Mouse (Mus musculus) forebrain, embryonic 11.5 days (tissue): ENCODE data around the gene Chchd5. TPM values are rescaled to one million over a fixed set of nuclear protein-coding genes. Genes with fewer than 3 reads are reported as not detected.

Source experiments
- ATAC-seq: fragments of 200-750 bp; cut with Nextera tagmentation; replicated peaks from 2 replicates; pipeline ENCODE4 v1.8.0; 2017; ENCODE audit warnings: moderate TSS enrichment; ENCODE audit not compliant: low FRiP score
- DNase-seq: peaks from one replicate; pipeline ENCODE4 v3.0.0-alpha.2; 2017; ENCODE audit warnings: low spot score
- H3K27ac ChIP-seq: fragments of 300-500 bp; sonication (generic); 2 replicates; pipeline ENCODE4 v1.5.1; 2014; ENCODE audit warnings: low read depth, low read length
- H3K27me3 ChIP-seq: fragments of 300-500 bp; sonication (generic); 2 replicates; pipeline ENCODE4 v1.6.1; 2014; ENCODE audit warnings: mild to moderate bottlenecking, low read length, mixed read lengths; ENCODE audit not compliant: control insufficient read depth, insufficient read depth
- H3K36me3 ChIP-seq: fragments of 300-500 bp; sonication (generic); 2 replicates; pipeline ENCODE4 v1.6.1; 2014; ENCODE audit warnings: mild to moderate bottlenecking, low read length, moderate library complexity, mixed read lengths; ENCODE audit not compliant: control insufficient read depth, insufficient read depth
- H3K4me1 ChIP-seq: fragments of 300-500 bp; sonication (generic); replicated peaks from 2 replicates; pipeline ENCODE4 v1.6.1; 2014; ENCODE audit warnings: low read length, mixed read lengths; ENCODE audit not compliant: control insufficient read depth, insufficient read depth
- H3K4me2 ChIP-seq: fragments of 300-500 bp; sonication (generic); 2 replicates; pipeline ENCODE4 v1.6.1; 2014; ENCODE audit warnings: low read depth, mild to moderate bottlenecking, low read length, moderate library complexity, mixed read lengths; ENCODE audit not compliant: severe bottlenecking
- H3K4me3 ChIP-seq: fragments of 300-500 bp; sonication (generic); 2 replicates; pipeline ENCODE4 v1.5.1; 2014; ENCODE audit warnings: low read depth, low read length
- H3K9ac ChIP-seq: fragments of 300-500 bp; sonication (generic); 2 replicates; pipeline ENCODE4 v1.6.1; 2014; ENCODE audit warnings: low read length
- H3K9me3 ChIP-seq: fragments of 300-500 bp; sonication (generic); 2 replicates; pipeline ENCODE4 v1.6.1; 2016; ENCODE audit warnings: low read length, mixed read lengths; ENCODE audit not compliant: control insufficient read depth
- WGBS: fragments of 180-500 bp; shearing (Covaris S2); extraction: QIAGEN DNeasy Blood & Tissue Kit; methylation state at CpG from one replicate; pipeline ENCODE4 v1.1.7; 2014; 5-methylcytosine and 5-hydroxymethylcytosine counted together
- polyA plus RNA-seq: library from polyadenylated mRNA; unstranded; fragments of >200 nt; fragmentation: Nextera tagmentation; extraction: Ambion mirVana; gene quantifications from 2 replicates; pipeline ENCODE4 v1.2.1, GENCODE M21; 2014

Gene Chchd5
- polyA plus RNA-seq, 1 experiment from 2014 or later, result 24.5 TPM

GRCm38 (mm10) chr2:129132231-129132630 is 2.7 kb downstream of the Chchd5 start:
- DNase-seq (no peak), ATAC-seq (no peak)
- Histone ChIP-seq H3K4me3 (no peak overlapping the region), H3K9ac (no peak overlapping the region), H3K27ac (no peak overlapping the region), H3K27me3 (no peaks in the 10 kb centered on the region), H3K9me3 (no peaks in the 10 kb centered on the region), H3K4me1 (peaks cover 3% of the 10 kb centered on the region; the same call in 1 of the 2 replicates), H3K4me2 (no peak overlapping the region), H3K36me3 (peaks cover 14% of the 10 kb centered on the region)
- 93% methylated on average over 7 of the region's 7 CpGs for WGBS

DNA sequence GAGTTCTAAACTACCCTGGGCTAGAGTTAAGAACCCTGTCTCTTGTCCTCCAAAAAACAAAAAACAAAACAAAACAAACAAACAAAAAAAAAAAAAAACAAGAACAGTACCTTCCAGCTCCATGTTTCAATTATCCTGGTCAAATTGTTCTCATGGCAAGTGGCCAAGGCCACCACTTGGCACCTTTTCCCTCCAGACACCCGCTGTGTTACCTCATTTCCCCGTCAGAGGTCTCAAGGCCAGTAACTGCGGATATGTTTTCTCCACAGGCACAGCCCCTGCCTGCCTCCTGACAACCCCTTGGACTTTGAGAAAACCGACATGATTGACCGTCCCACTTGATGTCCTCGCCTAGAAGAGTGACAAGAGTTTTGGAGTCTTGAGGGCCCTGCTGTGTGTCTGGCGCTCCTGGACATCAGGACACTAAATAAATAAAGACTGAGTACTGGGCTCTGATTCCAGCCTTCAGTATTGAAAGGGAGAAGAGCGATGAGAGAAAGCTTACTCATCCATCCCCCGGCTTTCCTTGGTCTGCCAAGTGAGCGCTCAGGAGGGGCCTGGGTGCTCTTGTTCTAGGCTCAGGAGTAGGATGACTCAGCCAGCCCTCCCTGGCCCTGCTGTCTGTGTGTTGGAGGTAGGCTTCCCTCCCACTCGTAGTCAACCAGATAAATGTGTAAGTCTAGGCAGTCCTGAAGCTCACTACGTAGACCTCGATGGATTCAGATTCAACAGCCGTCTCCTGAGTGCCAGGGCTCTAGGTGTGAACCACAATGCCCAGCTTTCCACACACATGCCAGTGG is 3.7 kb downstream of the Chchd5 start:
- Histone ChIP-seq H3K9me3 (no peaks in the 10 kb centered on the region), H3K4me1 (peaks cover 3% of the 10 kb centered on the region; the same call in 1 of the 2 replicates), H3K4me3 (no peak overlapping the region), H3K9ac (no peak overlapping the region), H3K27me3 (no peaks in the 10 kb centered on the region), H3K36me3 (peaks cover 14% of the 10 kb centered on the region), H3K4me2 (no peak overlapping the region), H3K27ac (no peak overlapping the region)
- ATAC-seq (no peak), DNase-seq (no peak)
- 95% methylated on average over 14 of the region's 14 CpGs for whole genome bisulfite sequencing

DNA sequence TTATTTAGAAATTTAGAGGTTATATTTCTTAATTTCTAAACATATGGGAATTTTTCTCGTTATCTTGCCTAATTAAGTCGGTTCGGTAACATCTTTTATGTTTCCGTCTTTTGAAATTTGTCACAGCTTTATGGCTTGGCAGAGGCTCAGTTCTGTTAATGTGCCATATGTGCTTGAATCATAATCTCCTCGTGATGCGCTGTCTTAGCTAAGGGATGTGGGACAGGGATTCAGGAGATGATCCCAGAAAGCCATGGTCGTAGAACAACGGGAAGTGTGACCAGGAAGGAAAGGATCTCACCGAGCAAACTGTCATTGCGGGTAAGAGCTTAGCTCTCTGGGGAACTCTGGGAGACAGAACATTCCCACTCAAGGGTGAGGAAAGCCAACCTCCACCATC is 10.4 kb downstream of the Chchd5 start:
- no peak overlapping the region for H3K27ac ChIP-seq
- no peaks in the 10 kb centered on the region for H3K27me3 ChIP-seq
- 84% methylated on average over 10 of the region's 10 CpGs for WGBS
- H3K9ac ChIP-seq, result no peak overlapping the region
- no peak overlapping the region for H3K4me3 ChIP-seq
- DNase-seq, result no peak
- ATAC-seq, result no peak
- no peak overlapping the region for H3K4me2 ChIP-seq
- no peaks in the 10 kb centered on the region for H3K9me3 ChIP-seq
- H3K4me1 ChIP-seq, result no peaks in the 10 kb centered on the region
- no peaks in the 10 kb centered on the region for H3K36me3 ChIP-seq

GRCm38 (mm10) chr2:129148836-129149235 is 19.3 kb downstream of the Chchd5 start:
- ATAC-seq, result 0 out of 2 replicates have a peak, but pooled peaks have one; percentile 44
- Histone ChIP-seq H3K4me3 (no peak overlapping the region), H3K9ac (no peak overlapping the region), H3K27ac (no peak overlapping the region), H3K4me1 (no peaks in the 10 kb centered on the region), H3K36me3 (no peaks in the 10 kb centered on the region), H3K27me3 (no peaks in the 10 kb centered on the region), H3K9me3 (no peaks in the 10 kb centered on the region), H3K4me2 (no peak overlapping the region)
- 45% methylated on average over 2 of the region's 2 CpGs for WGBS
- DNase-seq, result no peak

GRCm38 (mm10) chr2:129150386-129150785 is 20.9 kb downstream of the Chchd5 start:
- no peak overlapping the region for H3K4me2 ChIP-seq
- no peak overlapping the region for H3K27ac ChIP-seq
- no peak overlapping the region for H3K4me3 ChIP-seq
- 83% methylated on average over 5 of the region's 5 CpGs for WGBS
- ATAC-seq (no peak), DNase-seq (no peak)
- no peaks in the 10 kb centered on the region for H3K27me3 ChIP-seq
- H3K36me3 ChIP-seq, result no peaks in the 10 kb centered on the region
- no peaks in the 10 kb centered on the region for H3K9me3 ChIP-seq
- H3K9ac ChIP-seq, result no peak overlapping the region
- no peaks in the 10 kb centered on the region for H3K4me1 ChIP-seq

- DNase-seq, result no peak
- H3K36me3 ChIP-seq, result no peaks in the 10 kb centered on the region
- H3K4me2 ChIP-seq, result no peak overlapping the region
- H3K9me3 ChIP-seq, result no peaks in the 10 kb centered on the region
- no peak for ATAC-seq
- no peak overlapping the region for H3K9ac ChIP-seq
- no peaks in the 10 kb centered on the region for H3K27me3 ChIP-seq
- no peak overlapping the region for H3K4me3 ChIP-seq
- H3K4me1 ChIP-seq, result no peaks in the 10 kb centered on the region
- no peak overlapping the region for H3K27ac ChIP-seq
- WGBS, result 93% methylated on average over 9 of the region's 9 CpGs
These were observed 21.6 kb downstream of the Chchd5 start for GRCm38 (mm10) chr2:129151111-129151510.

DNA sequence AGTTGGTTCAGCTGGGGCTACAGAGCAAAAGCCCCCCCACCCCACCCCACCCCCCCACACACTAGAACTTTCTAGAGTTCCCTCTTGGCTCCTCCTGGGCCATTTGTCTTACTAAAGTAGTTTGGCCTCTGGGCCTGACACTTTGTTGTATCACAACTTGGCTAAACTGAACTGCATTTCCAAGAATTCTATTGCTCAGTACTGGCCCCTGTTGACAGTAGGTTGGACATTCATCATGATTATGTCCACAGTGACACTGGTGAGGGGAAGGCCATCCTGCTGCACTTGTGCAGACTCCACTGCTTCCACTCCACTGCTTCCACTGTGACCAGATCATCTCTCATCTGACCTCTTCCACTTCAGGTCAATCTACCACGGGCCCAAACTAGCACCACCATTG is 23.3 kb downstream of the Chchd5 start:
- WGBS, result 85% methylated on average over 1 of the region's 1 CpGs
- DNase-seq, result no peak
- H3K4me1 ChIP-seq, result no peaks in the 10 kb centered on the region
- H3K36me3 ChIP-seq, result no peaks in the 10 kb centered on the region
- H3K27ac ChIP-seq, result no peak overlapping the region
- H3K9ac ChIP-seq, result no peak overlapping the region
- no peak overlapping the region for H3K4me3 ChIP-seq
- no peak for ATAC-seq
- no peaks in the 10 kb centered on the region for H3K9me3 ChIP-seq
- no peaks in the 10 kb centered on the region for H3K27me3 ChIP-seq
- no peak overlapping the region for H3K4me2 ChIP-seq

GRCm38 (mm10) chr2:129164815-129165214 is 35.3 kb downstream of the Chchd5 start:
- Histone ChIP-seq H3K36me3 (no peaks in the 10 kb centered on the region), H3K4me3 (no peak overlapping the region), H3K9ac (no peak overlapping the region), H3K4me2 (no peak overlapping the region), H3K9me3 (no peaks in the 10 kb centered on the region), H3K27me3 (no peaks in the 10 kb centered on the region), H3K4me1 (no peaks in the 10 kb centered on the region), H3K27ac (no peak overlapping the region)
- DNase-seq (no peak), ATAC-seq (no peak)
- 77% methylated on average over 5 of the region's 5 CpGs for WGBS
